Mouse (Mus musculus) heart, embryonic 15.5 days (tissue): ENCODE data around the gene Rsg1. TPM values are rescaled to one million over a fixed set of nuclear protein-coding genes. Genes with fewer than 3 reads are reported as not detected.
A peak's percentile ranks its signal among the peaks of the same experiment; 100 is the strongest.

Experiments used
- ATAC-seq: fragments of 200-750 bp; cut with Nextera tagmentation; replicated peaks from 2 replicates; pipeline ENCODE4 v1.8.0; 2017; ENCODE audit warnings: low read depth, moderate TSS enrichment; ENCODE audit not compliant: insufficient number of reproducible peaks, insufficient read depth, low FRiP score
- H3K27ac ChIP-seq: fragments of 300-500 bp; sonication (generic); 2 replicates; pipeline ENCODE4 v1.5.1; 2015; ENCODE audit warnings: mild to moderate bottlenecking, inconsistent platforms
- H3K27me3 ChIP-seq: fragments of 300-500 bp; sonication (generic); 2 replicates; pipeline ENCODE4 v1.6.1; 2015; ENCODE audit warnings: inconsistent platforms
- H3K36me3 ChIP-seq: fragments of 300-500 bp; sonication (generic); 2 replicates; pipeline ENCODE4 v1.6.1; 2015; ENCODE audit warnings: mild to moderate bottlenecking, inconsistent platforms
- H3K4me1 ChIP-seq: fragments of 300-500 bp; sonication (generic); replicated peaks from 2 replicates; pipeline ENCODE4 v1.6.1; 2015; ENCODE audit warnings: inconsistent platforms
- H3K4me2 ChIP-seq: fragments of 300-500 bp; sonication (generic); 2 replicates; pipeline ENCODE4 v1.6.1; 2015; ENCODE audit warnings: inconsistent platforms, mild to moderate bottlenecking, moderate library complexity
- H3K4me3 ChIP-seq: fragments of 300-500 bp; sonication (generic); 2 replicates; pipeline ENCODE4 v1.5.1; 2015; ENCODE audit warnings: mild to moderate bottlenecking, inconsistent platforms
- H3K9ac ChIP-seq: fragments of 300-500 bp; sonication (generic); 2 replicates; pipeline ENCODE4 v1.6.1; 2015; ENCODE audit warnings: mild to moderate bottlenecking, inconsistent platforms
- H3K9me3 ChIP-seq: fragments of 300-500 bp; sonication (generic); replicated peaks from 2 replicates; pipeline ENCODE4 v1.6.1; 2016; ENCODE audit warnings: inconsistent platforms
- WGBS: fragments of 180-500 bp; shearing (Covaris S2); methylation state at CpG from one replicate; pipeline ENCODE4 v1.1.7; 2015; ENCODE audit warnings: mixed read lengths; 5-methylcytosine and 5-hydroxymethylcytosine counted together
- polyA plus RNA-seq: library from polyadenylated mRNA; unstranded; fragments of >200 nt; fragmentation: Nextera tagmentation; extraction: Ambion mirVana; gene quantifications from 2 replicates; pipeline ENCODE4 v1.2.1, GENCODE M21; 2015

Rsg1 gene
- polyA plus RNA-seq, 1 experiment from 2014 or later = 1.9 TPM

DNA sequence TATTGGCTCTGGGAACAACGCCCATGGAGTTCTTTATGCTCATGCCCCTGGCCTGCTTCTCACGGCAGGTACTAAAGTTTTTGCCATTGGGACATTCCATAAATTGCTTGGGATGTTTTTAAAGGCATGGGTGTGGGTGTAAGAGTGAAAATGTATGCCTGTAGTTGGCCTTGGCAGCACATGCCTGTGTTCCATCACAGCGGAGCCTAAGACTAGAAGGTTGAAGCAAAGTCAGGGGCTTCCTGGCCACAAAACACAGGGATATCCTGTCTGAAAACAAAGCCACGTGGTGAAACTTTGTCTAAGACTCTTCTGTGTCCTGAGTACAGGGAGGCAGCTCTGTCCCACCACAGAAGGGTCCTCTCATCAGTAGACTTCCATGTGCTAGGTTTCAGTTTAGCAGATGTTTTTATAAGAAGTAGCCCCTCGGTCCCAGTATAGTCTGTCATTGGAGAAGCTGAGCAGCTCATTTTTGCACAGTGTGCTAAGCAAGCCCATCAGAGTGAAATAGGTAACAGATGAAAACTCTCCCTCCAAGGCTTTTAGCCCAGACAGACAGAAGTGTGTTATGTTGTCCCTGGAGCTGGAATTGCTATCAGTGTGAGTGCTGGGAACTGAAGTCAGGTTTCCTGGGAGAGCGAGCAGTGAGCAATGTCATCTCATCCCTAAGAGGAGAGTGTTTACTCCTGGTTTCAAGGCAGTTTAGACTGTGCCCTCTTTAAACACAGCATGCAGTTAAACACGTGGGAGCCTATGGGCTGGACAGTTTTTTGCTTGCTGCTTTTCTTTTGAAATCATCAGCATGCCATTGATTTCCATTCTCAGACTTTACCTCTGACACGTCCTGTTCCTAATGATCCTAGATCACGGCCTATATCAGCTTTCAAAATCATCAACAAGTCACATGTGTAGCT lies 26.6 kb upstream of the Rsg1 start:
- peaks cover 3% of the 10 kb centered on the region; the same call in 1 of the 2 replicates for H3K36me3 ChIP-seq
- peaks cover 12% of the 10 kb centered on the region; the same call in 1 of the 2 replicates for H3K4me1 ChIP-seq
- H3K4me3 ChIP-seq = no peak overlapping the region
- no peaks in the 10 kb centered on the region for H3K9me3 ChIP-seq
- WGBS = 57% methylated on average over 9 of the region's 9 CpGs
- no peak overlapping the region for H3K4me2 ChIP-seq
- H3K27ac ChIP-seq = 0 out of 2 replicates have a peak overlapping the region, but pooled peaks have one; percentile 35
- H3K27me3 ChIP-seq = no peaks in the 10 kb centered on the region
- ATAC-seq = no peak
- no peak overlapping the region for H3K9ac ChIP-seq

DNA sequence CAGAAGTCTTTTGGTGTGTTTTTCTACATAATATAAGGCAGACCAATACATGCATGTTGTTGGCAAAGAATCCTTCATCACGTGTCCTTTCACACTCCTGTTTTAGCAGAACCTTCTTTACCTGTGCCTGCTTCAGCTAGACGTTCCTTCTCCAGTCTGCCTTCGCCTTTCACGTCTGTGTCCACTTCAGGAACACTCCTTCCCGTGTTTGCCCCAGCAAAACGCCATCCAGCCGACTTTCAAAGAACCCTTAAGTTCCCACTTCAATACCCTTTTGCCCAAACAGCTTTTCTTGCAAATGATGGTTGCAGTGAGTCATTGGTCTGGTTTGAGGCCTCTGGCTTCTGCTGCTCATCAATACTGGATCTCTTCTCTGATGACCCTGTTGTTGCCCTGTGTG lies 22.5 kb upstream of the Rsg1 start:
- Histone ChIP-seq H3K4me2 (no peak overlapping the region), H3K4me3 (no peak overlapping the region), H3K27me3 (no peaks in the 10 kb centered on the region), H3K27ac (no peak overlapping the region), H3K36me3 (peaks cover 10% of the 10 kb centered on the region), H3K9ac (no peak overlapping the region), H3K9me3 (no peaks in the 10 kb centered on the region), H3K4me1 (peaks cover 8% of the 10 kb centered on the region; the same call in 1 of the 2 replicates)
- 85% methylated on average over 7 of the region's 7 CpGs for WGBS
- ATAC-seq = no peak

GRCm38 (mm10) chr4:141194553-141194952 lies 19.2 kb upstream of the Rsg1 start:
- peaks cover 35% of the 10 kb centered on the region for H3K36me3 ChIP-seq
- H3K27me3 ChIP-seq = no peaks in the 10 kb centered on the region
- H3K9me3 ChIP-seq = no peaks in the 10 kb centered on the region
- H3K27ac ChIP-seq = no peak overlapping the region
- H3K4me3 ChIP-seq = no peak overlapping the region
- 89% methylated on average over 6 of the region's 6 CpGs for WGBS
- H3K4me1 ChIP-seq = no peaks in the 10 kb centered on the region
- H3K4me2 ChIP-seq = no peak overlapping the region
- ATAC-seq = no peak
- H3K9ac ChIP-seq = no peak overlapping the region

DNA sequence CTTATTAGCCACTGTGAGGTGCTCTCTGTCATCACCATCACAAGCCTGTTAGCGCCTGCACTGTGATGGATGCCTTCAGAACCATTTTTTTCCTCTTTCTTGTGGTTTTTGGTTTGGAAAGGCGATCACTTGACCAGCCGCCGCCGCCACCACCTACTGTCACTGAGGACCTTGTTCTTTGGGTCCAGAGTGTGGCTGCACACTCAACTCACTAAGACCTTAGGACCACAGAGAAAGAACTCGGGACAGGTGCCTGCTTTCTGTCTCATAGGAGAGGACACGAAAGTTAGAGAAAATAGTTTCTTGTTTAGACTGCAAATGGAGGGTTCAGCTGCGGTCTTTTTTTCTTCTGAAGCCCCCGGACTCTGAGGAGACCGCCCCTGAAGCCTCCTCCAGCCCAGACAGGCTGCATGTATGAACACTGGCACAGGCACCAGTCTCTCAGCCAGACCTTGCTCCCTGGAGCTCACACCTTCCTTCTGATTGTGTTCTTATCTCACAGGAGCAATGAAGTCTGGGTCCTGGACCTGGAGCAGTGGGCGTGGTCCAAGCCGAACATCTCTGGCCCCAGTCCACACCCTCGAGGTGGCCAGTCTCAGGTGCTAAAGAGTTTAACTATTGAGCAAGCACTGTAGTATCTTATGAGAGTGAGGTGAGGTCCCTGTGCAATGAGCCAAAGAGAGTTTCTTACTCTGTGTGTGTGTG lies 16.6 kb upstream of the Rsg1 start:
- no peak for ATAC-seq
- no peak overlapping the region for H3K27ac ChIP-seq
- H3K4me1 ChIP-seq = no peaks in the 10 kb centered on the region; the same call in none of the 2 replicates
- no peaks in the 10 kb centered on the region for H3K9me3 ChIP-seq
- WGBS = 94% methylated on average over 13 of the region's 13 CpGs
- H3K36me3 ChIP-seq = peaks cover 55% of the 10 kb centered on the region
- H3K4me3 ChIP-seq = no peak overlapping the region
- no peaks in the 10 kb centered on the region for H3K27me3 ChIP-seq
- H3K4me2 ChIP-seq = no peak overlapping the region
- H3K9ac ChIP-seq = no peak overlapping the region

GRCm38 (mm10) chr4:141197686-141198035 lies 16.1 kb upstream of the Rsg1 start:
- Histone ChIP-seq H3K36me3 (peaks cover 55% of the 10 kb centered on the region), H3K4me3 (no peak overlapping the region), H3K27ac (no peak overlapping the region), H3K9ac (no peak overlapping the region), H3K4me2 (no peak overlapping the region), H3K9me3 (no peaks in the 10 kb centered on the region), H3K27me3 (no peaks in the 10 kb centered on the region), H3K4me1 (no peaks in the 10 kb centered on the region; the same call in none of the 2 replicates)
- no peak for ATAC-seq
- 92% methylated on average over 13 of the region's 13 CpGs for WGBS

GRCm38 (mm10) chr4:141200906-141201305 lies 12.8 kb upstream of the Rsg1 start:
- no peak for ATAC-seq
- Histone ChIP-seq H3K27me3 (no peaks in the 10 kb centered on the region), H3K9me3 (no peaks in the 10 kb centered on the region), H3K36me3 (peaks cover 48% of the 10 kb centered on the region), H3K27ac (peak overlapping the region; percentile 60), H3K4me1 (peaks cover 3% of the 10 kb centered on the region), H3K4me3 (no peak overlapping the region), H3K9ac (no peak overlapping the region), H3K4me2 (no peak overlapping the region)
- 62% methylated on average over 11 of the region's 11 CpGs for WGBS

DNA sequence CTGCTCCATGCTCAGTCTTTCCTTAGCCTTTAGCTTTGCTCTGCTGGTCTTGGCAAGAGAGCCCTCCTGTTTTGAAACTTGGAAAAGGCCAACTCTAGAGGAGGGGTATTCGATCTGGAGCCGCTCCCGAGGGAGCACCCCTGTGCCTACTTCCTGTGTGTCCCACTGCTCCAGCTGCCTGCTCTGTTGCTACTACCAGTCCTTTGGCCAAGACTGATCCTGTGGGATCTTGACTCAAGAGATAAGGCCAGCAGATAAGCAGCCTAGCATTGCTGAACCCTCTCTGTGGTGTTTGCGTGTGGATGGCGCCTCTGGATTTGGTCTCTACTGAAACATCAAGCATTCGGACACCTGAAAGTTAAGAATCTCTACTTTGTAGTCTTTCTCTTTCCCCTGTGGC lies 11.6 kb upstream of the Rsg1 start:
- no peak for ATAC-seq
- H3K4me2 ChIP-seq = no peak overlapping the region
- no peak overlapping the region for H3K4me3 ChIP-seq
- WGBS = 81% methylated on average over 6 of the region's 6 CpGs
- no peak overlapping the region for H3K9ac ChIP-seq
- no peak overlapping the region for H3K27ac ChIP-seq
- no peaks in the 10 kb centered on the region for H3K27me3 ChIP-seq
- H3K9me3 ChIP-seq = no peaks in the 10 kb centered on the region
- peaks cover 37% of the 10 kb centered on the region for H3K36me3 ChIP-seq
- H3K4me1 ChIP-seq = peaks cover 3% of the 10 kb centered on the region

DNA sequence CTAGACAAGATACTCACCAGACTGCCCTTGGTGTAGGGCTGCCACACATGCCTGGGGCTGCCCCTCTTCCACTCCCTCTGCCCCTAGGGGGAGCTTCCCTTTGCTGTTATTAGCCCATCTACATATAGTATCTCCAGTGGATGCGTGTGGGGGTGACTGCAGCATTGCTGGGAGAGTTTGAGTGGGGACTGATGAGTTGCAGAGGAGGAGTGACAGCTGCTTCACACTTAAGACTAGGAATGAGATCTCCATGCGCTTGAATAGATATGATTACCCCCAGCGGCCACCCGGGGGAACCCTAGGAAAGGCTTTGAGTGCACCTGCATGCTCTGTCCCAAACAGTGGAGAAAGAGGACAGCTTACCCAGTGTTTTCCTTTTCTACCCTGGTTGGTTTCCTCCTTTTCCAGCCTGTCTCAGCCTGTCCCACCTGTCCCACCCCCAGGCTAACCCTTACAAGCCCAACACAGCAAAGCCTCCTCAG lies 9.1 kb upstream of the Rsg1 start:
- Histone ChIP-seq H3K4me1 (peaks cover 3% of the 10 kb centered on the region), H3K9ac (no peak overlapping the region), H3K27ac (no peak overlapping the region), H3K9me3 (no peaks in the 10 kb centered on the region), H3K27me3 (no peaks in the 10 kb centered on the region), H3K36me3 (peaks cover 20% of the 10 kb centered on the region; the same call in 1 of the 2 replicates), H3K4me2 (no peak overlapping the region), H3K4me3 (no peak overlapping the region)
- ATAC-seq = peak; percentile 24; the same call in 1 of the 2 replicates
- 40% methylated on average over 4 of the region's 4 CpGs for WGBS

DNA sequence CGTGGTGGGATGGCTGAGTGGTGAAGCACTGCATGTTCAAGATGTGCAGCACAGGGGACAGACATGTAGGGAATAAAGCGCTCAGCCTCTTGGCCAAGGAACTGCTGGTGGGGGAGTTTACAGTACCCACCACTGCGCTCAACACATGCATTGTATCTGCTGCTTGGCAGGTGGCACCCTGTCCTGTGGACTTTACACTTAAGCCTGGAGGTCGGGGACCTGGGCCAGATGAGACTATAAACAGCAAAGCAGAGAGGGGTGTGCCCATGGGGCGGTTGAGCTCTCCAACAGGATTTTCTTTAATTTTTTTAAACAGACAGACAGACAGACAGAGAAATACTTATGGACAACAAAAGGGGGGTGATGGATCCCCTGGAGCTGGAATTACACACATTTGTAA lies 6.7 kb upstream of the Rsg1 start:
- H3K9me3 ChIP-seq = no peaks in the 10 kb centered on the region
- no peaks in the 10 kb centered on the region for H3K36me3 ChIP-seq
- ATAC-seq = no peak
- WGBS = 85% methylated on average over 5 of the region's 5 CpGs
- no peak overlapping the region for H3K27ac ChIP-seq
- H3K4me1 ChIP-seq = 0 out of 2 replicates have a peak, but pooled peaks cover 3% of the 10 kb centered on the region
- no peak overlapping the region for H3K4me3 ChIP-seq
- no peak overlapping the region for H3K4me2 ChIP-seq
- no peaks in the 10 kb centered on the region for H3K27me3 ChIP-seq
- H3K9ac ChIP-seq = no peak overlapping the region

- Histone ChIP-seq H3K4me2 (peak overlapping the region; percentile 57), H3K4me1 (peaks cover 7% of the 10 kb centered on the region), H3K9ac (no peak overlapping the region), H3K36me3 (no peaks in the 10 kb centered on the region), H3K4me3 (peak overlapping the region; percentile 42), H3K27me3 (no peaks in the 10 kb centered on the region), H3K27ac (peak overlapping the region; percentile 68), H3K9me3 (no peaks in the 10 kb centered on the region)
- no peak for ATAC-seq
- whole genome bisulfite sequencing = 66% methylated on average over 14 of the region's 14 CpGs
Observed at GRCm38 (mm10) chr4:141210524-141211219, 3.1 kb upstream of the Rsg1 start.

DNA sequence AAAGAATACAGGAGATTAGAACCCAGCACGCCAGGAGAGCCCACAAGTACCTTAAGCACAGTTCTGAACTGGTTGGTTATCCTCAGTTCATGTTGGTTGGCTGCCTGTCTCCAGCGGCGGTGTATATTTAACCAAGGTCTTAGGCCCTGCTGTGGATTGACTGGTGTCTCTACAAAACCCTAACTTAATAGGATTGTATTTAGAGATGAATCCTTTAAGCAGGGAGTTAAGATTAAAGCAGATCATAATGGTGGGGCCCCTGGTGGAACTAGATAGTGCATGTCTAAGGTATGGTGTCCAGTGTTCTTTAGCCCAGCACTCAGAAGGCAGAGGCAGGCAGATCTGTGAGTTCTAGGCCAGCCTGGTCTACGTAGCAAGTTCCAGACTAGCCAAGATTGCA lies 2.1 kb upstream of the Rsg1 start:
- Histone ChIP-seq H3K4me3 (no peak overlapping the region), H3K4me2 (no peak overlapping the region), H3K27me3 (no peaks in the 10 kb centered on the region), H3K4me1 (peaks cover 7% of the 10 kb centered on the region), H3K27ac (no peak overlapping the region), H3K9me3 (no peaks in the 10 kb centered on the region), H3K36me3 (no peaks in the 10 kb centered on the region), H3K9ac (no peak overlapping the region)
- no peak for ATAC-seq
- WGBS = 94% methylated on average over 4 of the region's 4 CpGs
